Mouse (Mus musculus) regulatory T cell (primary cell): ENCODE measurements around the gene Rara.

Experiments
- in situ Hi-C: fragments of 300-600 bp; cut with MboI, MseI; formaldehyde crosslinking; loops from one replicate; pipeline ENCODE4 v1.15.1; 2025; ENCODE audit warnings: high pct_unique_total_duplicates

Rara gene

GRCm38 (mm10) chr11:98990866-98991265 is 63.2 kb downstream of the Rara start:
- in situ Hi-C loops: no loop called here

- in situ Hi-C loops: no loop called here
These were observed 68.4 kb downstream of the Rara start for GRCm38 (mm10) chr11:98995987-98996386.

GRCm38 (mm10) chr11:98997659-98998058 is 70.0 kb downstream of the Rara start:
- in situ Hi-C loops: no loop called here

- in situ Hi-C loops: no loop called here
These were observed 71.2 kb downstream of the Rara start for GRCm38 (mm10) chr11:98998776-98999175.

GRCm38 (mm10) chr11:98999243-98999642 is 71.6 kb downstream of the Rara start:
- in situ Hi-C loops: no loop called here

GRCm38 (mm10) chr11:99006788-99007187 is 79.2 kb downstream of the Rara start:
- in situ Hi-C loops: loop anchor here (10.0 kb wide), 2 partner anchors 218 to 1832 kb away; no protein-coding TSS in a partner anchor

- in situ Hi-C loops: loop anchor here (10.0 kb wide), 1 partner anchor 1505 kb away; no protein-coding TSS in a partner anchor
These were observed 82.5 kb downstream of the Rara start for GRCm38 (mm10) chr11:99010124-99010523.

- in situ Hi-C loops: loop anchor here (10.0 kb wide), 1 partner anchor 1504 kb away; no protein-coding TSS in a partner anchor
These were observed 83.1 kb downstream of the Rara start for GRCm38 (mm10) chr11:99010706-99011105.

- in situ Hi-C loops: loop anchor here (10.0 kb wide), 1 partner anchor 1501 kb away; no protein-coding TSS in a partner anchor
These were observed 86.2 kb downstream of the Rara start for GRCm38 (mm10) chr11:99013856-99014255.

GRCm38 (mm10) chr11:99019844-99020243 is 92.2 kb downstream of the Rara start:
- in situ Hi-C loops: loop anchor here (5.0 to 10.0 kb wide), 2 partner anchors 127 to 1495 kb away; no protein-coding TSS in a partner anchor

GRCm38 (mm10) chr11:99022384-99022933 is 94.8 kb downstream of the Rara start:
- in situ Hi-C loops: loop anchor here (5.0 kb wide), 1 partner anchor 125 kb away; no protein-coding TSS in a partner anchor

GRCm38 (mm10) chr11:99023094-99023493 is 95.5 kb downstream of the Rara start:
- in situ Hi-C loops: loop anchor here (5.0 kb wide), 1 partner anchor 124 kb away; no protein-coding TSS in a partner anchor

- in situ Hi-C loops: loop anchor here (5.0 kb wide), 1 partner anchor 124 kb away; no protein-coding TSS in a partner anchor
These were observed 96.2 kb downstream of the Rara start, which contains the start of gene Top2a for GRCm38 (mm10) chr11:99023500-99024467. Gene Top2a, minus strand, starts transcription at chr11:99024189.
